Comparison of ENCODE assay signal across 10 mouse cellular contexts in the genomic region with DNA sequence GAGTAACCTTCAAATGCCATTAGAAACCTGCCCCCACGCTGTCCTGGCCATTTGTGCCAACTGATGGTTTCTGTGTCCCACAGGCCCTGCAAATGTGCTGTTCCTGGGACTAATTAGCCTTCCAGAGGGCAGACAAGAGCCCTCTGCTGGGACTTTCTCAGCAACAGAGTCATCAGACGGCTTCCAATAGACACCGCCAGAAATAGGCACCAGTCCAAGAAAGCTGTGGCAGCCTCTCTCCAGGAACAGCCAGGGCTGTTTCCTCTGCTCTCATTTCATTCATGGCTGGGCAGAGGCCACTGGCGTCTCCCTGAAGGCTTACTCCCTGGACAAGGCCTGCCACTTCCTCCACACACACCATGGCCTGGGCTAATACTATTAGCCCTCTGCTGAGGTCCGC.
DNase-seq lines count a peak whose midpoint lies in the region; ATAC-seq lines count a peak whose summit lies in the region.
"Had no signal": no experiment of that assay in that cellular context is flagged by ENCODE, and none has a peak within 500 bp of the region (broad histone marks: within the 10 kb centered on the region; RNA-seq: fewer than 3 reads in every experiment).

No protein-coding gene starts in this region.

- H3K4me3 ChIP-seq in forebrain, embryonic 15.5 days, result no peak overlapping the region
- no peak overlapping the region for H3K4me3 ChIP-seq in forebrain, embryonic 10.5 days
- no peak overlapping the region for H3K4me3 ChIP-seq in neural tube, embryonic 14.5 days (ENCODE audit: low read depth, low read length)
- H3K4me3 ChIP-seq: liver, embryonic 13.5 days had no signal

- H3K9ac ChIP-seq in forebrain, embryonic 15.5 days (replicated peaks), result no peak overlapping the region
- H3K9ac ChIP-seq in neural tube, embryonic 14.5 days (replicated peaks; ENCODE audit: low read depth, low read length), result no peak overlapping the region
- H3K9ac ChIP-seq: liver, embryonic 13.5 days had no signal

- H3K9me3 ChIP-seq in forebrain, embryonic 15.5 days, result no peaks in the 10 kb centered on the region
- no peaks in the 10 kb centered on the region; the same call in 1 of the 2 replicates for H3K9me3 ChIP-seq in forebrain, embryonic 10.5 days
- H3K9me3 ChIP-seq in neural tube, embryonic 14.5 days (ENCODE audit: control insufficient read depth, low read length), result no peaks in the 10 kb centered on the region
- H3K9me3 ChIP-seq: liver, embryonic 13.5 days had no signal

- no peak for DNase-seq in forebrain, embryonic 10.5 days (ENCODE audit: extremely low spot score, low spot score)
- DNase-seq in neural tube, embryonic 10.5 days (ENCODE audit: extremely low spot score, low spot score), result no peak
- peak; percentile 56 for DNase-seq in gastrocnemius, postnatal 25 days
- DNase-seq in layer of hippocampus, postnatal 10 days (ENCODE audit: low spot score in 2 of 2), result peak; percentile 60 to 72
- DNase-seq in embryo, embryonic 9.5 days (ENCODE audit: extremely low spot score), result no peak
- DNase-seq: liver, embryonic 13.5 days had no signal

- H3K4me2 ChIP-seq in forebrain, embryonic 15.5 days (replicated peaks), result no peak overlapping the region
- no peak overlapping the region for H3K4me2 ChIP-seq in neural tube, embryonic 14.5 days (ENCODE audit: low read depth, low read length)
- H3K4me2 ChIP-seq: liver, embryonic 13.5 days had no signal

- no peaks in the 10 kb centered on the region for H3K27me3 ChIP-seq in forebrain, embryonic 15.5 days
- no peaks in the 10 kb centered on the region for H3K27me3 ChIP-seq in forebrain, embryonic 10.5 days (ENCODE audit: poor library complexity, severe bottlenecking)
- no peaks in the 10 kb centered on the region for H3K27me3 ChIP-seq in neural tube, embryonic 14.5 days (ENCODE audit: control insufficient read depth, insufficient read depth, low read length)
- H3K27me3 ChIP-seq: CH12.LX; liver, embryonic 13.5 days had no signal

- peaks cover 9% of the 10 kb centered on the region for H3K4me1 ChIP-seq in forebrain, embryonic 15.5 days
- H3K4me1 ChIP-seq in forebrain, embryonic 10.5 days, result no peaks in the 10 kb centered on the region
- H3K4me1 ChIP-seq in neural tube, embryonic 14.5 days (ENCODE audit: control insufficient read depth, insufficient read depth, low read length), result 0 out of 2 replicates have a peak, but pooled peaks cover 4% of the 10 kb centered on the region
- H3K4me1 ChIP-seq: liver, embryonic 13.5 days had no signal

- WGBS in forebrain, embryonic 15.5 days, result 34% methylated on average over 5 of the region's 5 CpGs
- WGBS in forebrain, embryonic 10.5 days, result 87% methylated on average over 5 of the region's 5 CpGs
- WGBS in neural tube, embryonic 14.5 days, result 50% methylated on average over 5 of the region's 5 CpGs

- ATAC-seq in forebrain, embryonic 15.5 days (replicated peaks), result peak; percentile 64; the same call in 1 of the 2 replicates
- peak; percentile 62; the same call in 1 of the 2 replicates for ATAC-seq in neural tube, embryonic 14.5 days (ENCODE audit: low read depth)
- ATAC-seq in CD4-positive, CD25-positive, alpha-beta regulatory T cell, adult 4 months, result no peak

- no peaks in the 10 kb centered on the region for H3K36me3 ChIP-seq in forebrain, embryonic 15.5 days
- H3K36me3 ChIP-seq in forebrain, embryonic 10.5 days (replicated peaks), result no peaks in the 10 kb centered on the region
- no peaks in the 10 kb centered on the region for H3K36me3 ChIP-seq in neural tube, embryonic 14.5 days (ENCODE audit: control insufficient read depth, insufficient read depth, low read length)
- H3K36me3 ChIP-seq: liver, embryonic 13.5 days had no signal

- H3K27ac ChIP-seq in forebrain, embryonic 15.5 days (replicated peaks), result no peak overlapping the region
- H3K27ac ChIP-seq in forebrain, embryonic 10.5 days, result no peak overlapping the region
- H3K27ac ChIP-seq in neural tube, embryonic 14.5 days (ENCODE audit: low read depth, low read length), result no peak overlapping the region
- H3K27ac ChIP-seq: liver, embryonic 13.5 days had no signal

Comparison
In these comparisons a context has a peak if more than half of its experiments do, and no peak if none do; other contexts are left out.
1. DNase-seq: peak in gastrocnemius, postnatal 25 days (single experiment) and layer of hippocampus, postnatal 10 days (2 of 2); none in forebrain, embryonic 10.5 days (single experiment), neural tube, embryonic 10.5 days (single experiment) and embryo, embryonic 9.5 days (single experiment).